ENCODE assay signal across 8 mouse cellular contexts in genomic region chr5:127947275-127947674, GRCm38 (mm10).
DNase-seq lines count a peak whose midpoint lies in the region; ATAC-seq and TF ChIP-seq lines count a peak whose summit lies in the region.

No protein-coding gene starts in this region.

- TF ChIP-seq POLR2A in liver, adult 2 months (IDR thresholded peaks at IDR 0.05; ENCODE audit: extremely low read depth, insufficient read depth, low read length): no peak

- no peak overlapping the region for H3K27ac ChIP-seq in liver, adult 2 months (replicated peaks; ENCODE audit: insufficient read depth, low read depth, low read length)
- H3K27ac ChIP-seq in liver, embryonic 12.5 days: no peak overlapping the region
- H3K27ac ChIP-seq in lung, postnatal 0 days (ENCODE audit: low read length): no peak overlapping the region

- no peak overlapping the region for H3K4me3 ChIP-seq in liver, adult 2 months (ENCODE audit: insufficient read depth, low read depth, low read length)
- no peak overlapping the region for H3K4me3 ChIP-seq in liver, embryonic 12.5 days
- no peak overlapping the region for H3K4me3 ChIP-seq in lung, postnatal 0 days (ENCODE audit: low read depth, low read length)

- H3K4me1 ChIP-seq in liver, adult 2 months (ENCODE audit: control insufficient read depth, insufficient read depth, low read length): no peaks in the 10 kb centered on the region
- H3K4me1 ChIP-seq in liver, embryonic 12.5 days: no peaks in the 10 kb centered on the region
- no peaks in the 10 kb centered on the region for H3K4me1 ChIP-seq in lung, postnatal 0 days (ENCODE audit: insufficient read depth, low read depth, low read length)

- TF ChIP-seq CTCF in liver, adult 2 months (IDR thresholded peaks at IDR 0.05; ENCODE audit: low read depth, low read length): peak; percentile 58
- TF ChIP-seq CTCF in lung, postnatal 0 days (IDR thresholded peaks at IDR 0.05): peak; percentile 71

- H3K9me3 ChIP-seq in liver, embryonic 12.5 days (replicated peaks): peaks cover 29% of the 10 kb centered on the region
- H3K9me3 ChIP-seq in lung, postnatal 0 days (ENCODE audit: low read length): no peaks in the 10 kb centered on the region

- no peaks in the 10 kb centered on the region for H3K79me2 ChIP-seq in liver, adult 2 months (ENCODE audit: control insufficient read depth, insufficient read depth, low read length)

- H3K9ac ChIP-seq in liver, adult 2 months (ENCODE audit: low read depth, low read length): no peak overlapping the region
- H3K9ac ChIP-seq in liver, embryonic 12.5 days: no peak overlapping the region
- H3K9ac ChIP-seq in lung, postnatal 0 days (replicated peaks; ENCODE audit: low read depth): no peak overlapping the region

- WGBS in liver, adult 2 months: 28% methylated on average over 8 of the region's 8 CpGs
- WGBS in liver, embryonic 12.5 days (ENCODE audit: insufficient replicate concordance): 25% methylated on average over 8 of the region's 8 CpGs
- 15% methylated on average over 8 of the region's 8 CpGs for WGBS in lung, postnatal 0 days

- no peaks in the 10 kb centered on the region for H3K36me3 ChIP-seq in liver, adult 2 months (ENCODE audit: control insufficient read depth, insufficient read depth, low read length)
- H3K36me3 ChIP-seq in liver, embryonic 12.5 days: no peaks in the 10 kb centered on the region
- no peaks in the 10 kb centered on the region for H3K36me3 ChIP-seq in lung, postnatal 0 days (ENCODE audit: insufficient read depth, low read length)

- TF ChIP-seq EP300 in lung, postnatal 0 days (IDR thresholded peaks at IDR 0.05): no peak

- no peak for ATAC-seq in liver, embryonic 12.5 days
- no peak for ATAC-seq in lung, postnatal 0 days
- no peak for ATAC-seq in monocyte, adult 5-6 weeks (replicated peaks; ENCODE audit: insufficient number of reproducible peaks, low FRiP score, low TSS enrichment, poor library complexity, severe bottlenecking)

- DNase-seq in cerebellum, postnatal 25 days: peak; percentile 10 to 21
- DNase-seq in cerebellum, postnatal 36 days: no peak
- no peak for DNase-seq in liver, adult 2 months (ENCODE audit: extremely low read depth, low read depth, low spot score)
- DNase-seq in adrenal gland, postnatal 36 days: peak; percentile 5
- DNase-seq in lung, postnatal 0 days (ENCODE audit: low spot score): peak; percentile 52
- DNase-seq in yolk sac, embryonic 10.5 days (ENCODE audit: low spot score): no peak

- H3K27me3 ChIP-seq in liver, adult 2 months (ENCODE audit: control insufficient read depth, insufficient read depth, low read length): no peaks in the 10 kb centered on the region
- no peaks in the 10 kb centered on the region for H3K27me3 ChIP-seq in liver, embryonic 12.5 days (replicated peaks)
- no peaks in the 10 kb centered on the region for H3K27me3 ChIP-seq in lung, postnatal 0 days (replicated peaks; ENCODE audit: insufficient read depth, low read length)

- H3K4me2 ChIP-seq in liver, embryonic 12.5 days: no peak overlapping the region
- H3K4me2 ChIP-seq in lung, postnatal 0 days (replicated peaks; ENCODE audit: low read depth, low read length): no peak overlapping the region

Comparison
In these comparisons a context has a peak if more than half of its experiments do, and no peak if none do; other contexts are left out.
1. DNase-seq: peak in cerebellum, postnatal 25 days (2 of 2), adrenal gland, postnatal 36 days (2 of 2) and lung, postnatal 0 days (single experiment); none in cerebellum, postnatal 36 days (0 of 2), liver, adult 2 months (single experiment) and yolk sac, embryonic 10.5 days (single experiment).